Mouse (Mus musculus) brain, embryonic 18.5 days (tissue): ENCODE measurements at regions not wholly inside any gene's neighbourhood (a gene's known extent, or its start where the extent isn't known, plus 50 kb on each side); places are given as distances from the start of the nearest gene placed in this dataset.

Experiments
- DNase-seq: peaks from one replicate; pipeline ENCODE4 v3.0.0-alpha.2; 2012; ENCODE audit warnings: low read depth, low spot score

- no peak for DNase-seq
These were observed 82.4 kb upstream of the Unc93a2 start for GRCm38 (mm10) chr17:7467638-7468037.

GRCm38 (mm10) chr17:7464901-7465300, 79.6 kb upstream of the Unc93a2 start:
- no peak for DNase-seq

DNA sequence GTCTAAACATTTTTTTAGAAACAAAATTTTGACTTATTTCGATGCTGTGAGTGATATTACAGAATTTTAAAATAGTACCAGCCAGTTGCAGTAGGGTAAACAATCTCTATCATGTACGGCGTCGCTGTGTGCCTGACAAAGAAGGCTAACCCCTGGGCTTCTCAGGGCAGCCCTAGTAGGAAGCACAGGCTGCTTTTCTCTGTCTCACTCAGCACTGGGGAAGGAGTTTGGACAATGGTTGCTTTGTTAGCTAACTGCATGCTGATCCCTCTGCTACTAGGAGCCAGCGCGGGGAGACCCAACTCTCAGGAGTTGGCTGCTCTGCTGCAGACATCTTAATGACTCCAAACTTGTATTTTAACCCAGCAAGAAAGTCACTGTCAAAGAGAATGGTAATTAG, 75.9 kb upstream of the Unc93a2 start:
- no peak for DNase-seq

- no peak for DNase-seq
These were observed 71.7 kb upstream of the Unc93a2 start for GRCm38 (mm10) chr17:7456939-7457338.

- DNase-seq, result peak; percentile 34
These were observed 58.6 kb upstream of the Unc93a2 start for GRCm38 (mm10) chr17:7443822-7444221.

DNA sequence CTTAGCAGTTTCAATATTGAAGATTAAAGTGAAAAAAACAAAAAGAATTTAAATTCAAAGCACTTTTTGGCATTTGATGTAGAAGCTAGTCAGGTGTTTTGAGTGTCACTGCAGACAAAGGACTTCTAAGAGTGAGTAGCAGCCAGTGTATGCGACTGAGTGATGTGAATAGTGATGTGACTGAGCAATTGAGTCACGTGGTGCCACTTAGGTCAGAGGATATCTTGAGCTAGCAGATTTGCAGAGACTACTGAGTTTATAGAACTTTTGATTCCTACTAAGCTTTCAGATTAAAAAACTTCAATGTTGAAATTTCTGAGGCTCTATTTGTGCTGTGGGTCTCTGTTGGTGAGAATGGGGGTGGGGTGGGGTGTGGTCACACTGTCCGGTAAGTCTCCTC, 49.8 kb upstream of the Unc93a2 start:
- DNase-seq, result no peak
